Mouse (Mus musculus) A20 (cell line): ENCODE measurements around the gene Slc37a2.

Source experiments
- DNase-seq: peaks from one replicate; pipeline ENCODE4 v3.0.0-alpha.2; 2011; ENCODE audit warnings: low read depth, low spot score

Slc37a2 gene

GRCm38 (mm10) chr9:37214327-37215060 lies 41.0 kb downstream of the Slc37a2 start:
- DNase-seq: no peak

- DNase-seq: peak; percentile 44
Measured at GRCm38 (mm10) chr9:37213060-37213738, 42.3 kb downstream of the Slc37a2 start.

- peak; percentile 99 for DNase-seq
Measured at GRCm38 (mm10) chr9:37207929-37208411, 47.6 kb downstream of the Slc37a2 start, which contains the start of gene Tmem218. Gene Tmem218 (plus strand): TSS chr9:37208223.

- DNase-seq: no peak
Measured at GRCm38 (mm10) chr9:37203884-37204283, 51.7 kb downstream of the Slc37a2 start.

GRCm38 (mm10) chr9:37200414-37200813 lies 55.1 kb downstream of the Slc37a2 start:
- DNase-seq: no peak

DNA sequence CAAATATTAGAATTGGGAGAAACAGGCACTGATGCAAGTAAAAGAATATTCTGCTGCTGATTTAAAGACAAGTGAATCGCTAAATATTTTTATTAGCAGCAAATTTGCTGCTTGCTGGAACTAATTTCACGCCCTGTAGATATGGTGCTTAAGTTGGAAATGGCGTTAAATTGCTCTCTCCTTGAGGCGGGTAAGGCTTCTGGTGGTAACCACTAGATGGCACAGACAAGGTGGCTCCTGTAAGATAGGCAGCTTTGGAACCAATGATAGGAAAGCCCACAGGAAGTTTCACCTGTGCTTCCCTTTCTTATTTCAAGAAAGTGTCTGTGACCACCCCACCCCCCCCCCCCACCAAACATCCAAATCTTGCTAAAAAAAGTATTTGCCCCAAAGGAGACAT lies 58.5 kb downstream of the Slc37a2 start:
- no peak for DNase-seq

DNA sequence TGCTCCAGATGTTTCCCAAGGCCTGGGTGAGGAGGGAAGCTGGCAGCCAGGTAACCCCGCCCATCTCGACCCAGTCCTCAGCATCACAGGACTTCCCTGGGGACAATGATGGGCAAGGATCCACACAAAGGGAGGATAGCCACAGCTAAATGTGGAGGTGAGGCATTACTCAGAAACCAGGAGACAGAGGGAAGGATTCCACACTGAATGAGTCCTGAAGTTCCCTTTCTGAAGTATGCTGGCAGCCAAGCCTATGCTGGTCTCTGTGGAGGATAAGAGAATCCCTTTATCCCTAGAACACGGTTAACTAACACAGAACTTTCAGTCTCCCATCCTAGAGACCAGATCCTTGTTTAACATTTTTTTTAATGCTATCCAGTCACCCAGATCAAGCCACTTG lies 67.5 kb downstream of the Slc37a2 start:
- DNase-seq: no peak

- no peak for DNase-seq
Measured at GRCm38 (mm10) chr9:37187407-37187806, 68.1 kb downstream of the Slc37a2 start.

GRCm38 (mm10) chr9:37183176-37183575 lies 72.4 kb downstream of the Slc37a2 start:
- DNase-seq: no peak

- no peak for DNase-seq
Measured at GRCm38 (mm10) chr9:37181596-37181995, 73.9 kb downstream of the Slc37a2 start.

GRCm38 (mm10) chr9:37179596-37179995 lies 75.9 kb downstream of the Slc37a2 start:
- no peak for DNase-seq

DNA sequence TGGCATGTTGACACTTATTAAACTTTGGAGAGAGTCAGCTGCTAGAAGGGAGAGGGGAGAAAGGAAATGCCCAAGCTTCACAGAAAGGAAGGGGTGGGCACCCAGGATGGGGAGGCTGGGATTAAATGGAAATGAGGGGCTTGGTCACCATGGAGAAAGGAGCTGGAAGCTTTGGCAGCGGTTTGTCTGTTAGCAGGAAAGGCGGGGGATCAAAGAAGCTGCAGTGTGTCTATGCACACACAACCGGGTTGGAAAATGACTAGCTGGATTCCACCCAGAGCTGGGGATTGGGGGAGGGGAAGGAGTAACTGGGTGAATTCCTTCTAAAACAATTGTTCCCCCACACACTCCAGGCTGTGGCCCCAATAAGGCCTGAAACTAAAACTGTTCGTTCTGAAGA lies 76.6 kb downstream of the Slc37a2 start:
- DNase-seq: no peak
